Mouse (Mus musculus): ENCODE data around the gene Gm20388.

Gm20388 gene

GRCm38 (mm10) chr8:121934506-121934905 lies 2023.9 kb downstream of the Gm20388 start:
- DNase-seq (ENCODE audit: low read depth, low spot score): no peak

- no peak for DNase-seq (ENCODE audit: low read depth, low spot score)
Measured at GRCm38 (mm10) chr8:121934923-121935322, 2024.3 kb downstream of the Gm20388 start.

- DNase-seq (ENCODE audit: low read depth, low spot score): no peak
Measured at GRCm38 (mm10) chr8:121935341-121936294, 2025.0 kb downstream of the Gm20388 start.

- no peak for DNase-seq (ENCODE audit: low read depth, low spot score)
Measured at GRCm38 (mm10) chr8:121936391-121936790, 2025.8 kb downstream of the Gm20388 start.

GRCm38 (mm10) chr8:121938732-121939131 lies 2028.1 kb downstream of the Gm20388 start:
- no peak for DNase-seq (ENCODE audit: low read depth, low spot score)

- DNase-seq (ENCODE audit: low read depth, low spot score): no peak
Measured at GRCm38 (mm10) chr8:121943057-121943540, 2032.5 kb downstream of the Gm20388 start.

- DNase-seq (ENCODE audit: low read depth, low spot score): no peak
Measured at GRCm38 (mm10) chr8:121943716-121944115, 2033.1 kb downstream of the Gm20388 start.

GRCm38 (mm10) chr8:121944831-121945230 lies 2034.2 kb downstream of the Gm20388 start, which contains the start of gene Car5a:
Gene Car5a (minus strand): TSS chr8:121944904.
- DNase-seq (ENCODE audit: low read depth, low spot score): no peak

GRCm38 (mm10) chr8:121946351-121946750 lies 2035.7 kb downstream of the Gm20388 start:
- DNase-seq (ENCODE audit: low read depth, low spot score): no peak

- no peak for DNase-seq (ENCODE audit: low read depth, low spot score)
Measured at GRCm38 (mm10) chr8:121947047-121947752, 2036.6 kb downstream of the Gm20388 start.

GRCm38 (mm10) chr8:121947753-121948141 lies 2037.1 kb downstream of the Gm20388 start:
- DNase-seq (ENCODE audit: low read depth, low spot score): peak; percentile 79

GRCm38 (mm10) chr8:121948321-121949145 lies 2037.9 kb downstream of the Gm20388 start:
- no peak for DNase-seq (ENCODE audit: low read depth, low spot score)

GRCm38 (mm10) chr8:121949222-121949800 lies 2038.7 kb downstream of the Gm20388 start, which contains the start of gene Banp:
Gene Banp (plus strand): TSS chr8:121949750.
- no peak for DNase-seq (ENCODE audit: low read depth, low spot score)

- peak; percentile 96 for DNase-seq (ENCODE audit: low read depth, low spot score)
Measured at GRCm38 (mm10) chr8:121949941-121950748, 2039.5 kb downstream of the Gm20388 start.

GRCm38 (mm10) chr8:121950749-121951655 lies 2040.4 kb downstream of the Gm20388 start:
- peak; percentile 42 for DNase-seq (ENCODE audit: low read depth, low spot score)

GRCm38 (mm10) chr8:121951656-121952009 lies 2041.0 kb downstream of the Gm20388 start:
- DNase-seq (ENCODE audit: low read depth, low spot score): no peak

GRCm38 (mm10) chr8:121952122-121952521 lies 2041.5 kb downstream of the Gm20388 start:
- DNase-seq (ENCODE audit: low read depth, low spot score): no peak

GRCm38 (mm10) chr8:121952800-121953199 lies 2042.2 kb downstream of the Gm20388 start:
- no peak for DNase-seq (ENCODE audit: low read depth, low spot score)

Measured in c-Kit-negative CD71-positive TER-119-positive erythroid progenitor cells, embryonic 14.5 days (primary cell).